Mouse (Mus musculus): ENCODE data around the gene Stfa2.
"Not testable (repeated sequence)": the region's sequence is repeated elsewhere in the genome, so short reads cannot be mapped to it uniquely, and the experiment has no call there.

The Stfa2 gene

DNA sequence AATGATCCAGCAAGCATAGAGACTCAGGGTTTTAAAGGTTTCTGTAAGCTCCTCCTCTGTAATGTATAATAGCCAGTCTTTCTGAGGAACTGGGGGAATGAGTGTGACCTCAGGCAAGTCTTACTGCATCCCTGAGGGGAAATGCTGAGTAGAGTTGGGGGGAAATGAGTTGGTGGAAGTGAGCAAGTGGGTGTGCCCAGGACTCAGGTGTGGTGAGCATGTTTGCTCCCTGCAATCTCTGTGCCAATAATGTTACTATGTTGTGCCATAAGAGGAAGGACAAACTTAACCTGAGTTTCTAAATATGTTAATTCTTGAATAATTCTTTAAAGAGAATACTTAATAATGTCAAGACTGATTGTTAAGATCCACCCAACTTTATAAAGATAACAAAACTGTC lies at the start of gene Stfa2:
Gene Stfa2, minus strand, starts transcription at position 101 of the 400 bp plus-strand sequence.
- no peak for DNase-seq (ENCODE audit: low read depth, low spot score)

DNA sequence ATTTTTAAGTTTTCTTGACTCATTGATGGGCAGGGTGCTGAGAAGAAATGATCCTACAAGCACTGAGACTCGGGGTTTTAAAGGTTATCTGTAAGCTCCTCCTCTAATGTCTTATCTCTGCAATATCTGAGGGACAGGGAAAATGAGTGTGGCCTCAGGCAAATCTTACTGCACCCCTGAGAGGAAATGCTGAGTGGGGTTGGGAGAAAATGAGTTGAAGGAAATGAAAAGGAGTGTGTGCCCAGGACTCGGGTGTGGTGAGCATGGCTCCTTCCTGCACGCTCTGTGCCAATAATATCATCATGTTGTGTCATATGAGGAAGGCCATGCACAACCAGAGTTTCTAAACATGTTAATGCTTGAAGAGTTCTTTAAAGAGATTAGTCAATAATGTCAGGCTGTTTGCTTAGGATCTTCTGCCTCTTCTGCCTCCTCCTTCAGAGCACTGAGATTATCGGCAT lies 47.1 kb upstream of the Stfa2 start, which contains the start of gene Stfa3:
Gene Stfa3, minus strand, starts transcription at position 51 of the 461 bp plus-strand sequence.
- no peak for DNase-seq (ENCODE audit: low read depth, low spot score)

DNA sequence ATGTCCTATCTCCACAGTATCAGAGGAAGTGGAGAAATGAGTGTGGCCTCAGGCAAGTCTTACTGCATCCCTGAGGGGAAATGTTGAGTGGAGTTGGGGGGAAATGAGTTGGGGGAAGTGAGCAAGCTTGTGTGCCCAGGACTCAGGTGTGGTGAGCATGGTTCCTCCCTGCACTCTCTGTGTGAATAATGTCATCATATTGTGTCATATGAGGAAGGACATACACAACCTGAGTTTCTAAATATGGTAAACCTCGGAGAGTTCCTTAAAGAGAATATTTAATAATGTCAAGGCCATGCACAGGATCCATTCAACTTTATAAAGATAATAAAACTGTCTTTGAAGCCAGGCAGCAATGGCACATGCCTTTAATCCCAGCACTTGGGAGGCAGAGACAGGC lies 12.7 kb upstream of the Stfa2 start:
- DNase-seq (ENCODE audit: low read depth, low spot score): not testable (repeated sequence)

DNA sequence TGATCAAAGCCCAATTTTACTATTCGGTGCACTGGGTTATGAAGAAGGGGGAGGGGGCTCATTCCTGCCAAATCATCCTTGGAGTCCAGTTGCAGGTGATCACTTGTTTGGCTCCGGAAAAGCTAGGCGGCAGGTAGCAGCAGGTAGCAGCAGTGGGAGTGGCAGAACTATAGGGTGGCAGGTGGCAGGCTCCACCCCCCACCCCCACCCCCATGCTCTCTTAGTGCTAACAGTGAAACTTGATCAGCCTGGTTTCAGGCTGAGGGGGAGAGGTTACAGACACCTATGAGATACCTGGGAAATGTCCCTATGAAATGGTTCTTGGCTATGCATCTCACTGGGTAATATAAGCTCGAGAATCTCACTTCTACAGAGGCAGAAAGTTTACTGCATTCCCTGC lies 19.2 kb downstream of the Stfa2 start:
- no peak for DNase-seq (ENCODE audit: low read depth, low spot score)

DNA sequence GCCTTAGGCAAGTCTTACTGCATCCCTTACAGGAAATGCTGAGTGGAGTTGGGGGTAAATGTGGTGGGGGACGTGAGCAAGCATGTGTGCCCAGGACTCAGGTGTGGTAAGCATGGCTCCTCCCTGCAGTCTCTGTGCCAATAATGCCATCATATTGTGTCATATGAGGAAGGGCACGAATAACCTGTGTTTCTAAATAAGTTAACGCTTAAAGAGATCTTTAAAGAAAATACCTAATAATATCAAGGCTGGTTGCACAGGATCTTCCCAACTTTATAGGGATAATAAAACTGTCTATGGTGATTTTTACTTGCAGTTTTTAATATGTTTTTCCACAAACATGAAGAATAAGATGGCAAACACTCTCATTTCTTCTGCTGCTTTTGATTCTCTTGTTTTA lies 40.6 kb downstream of the Stfa2 start, which contains the start of gene BC100530:
Gene BC100530, minus strand, starts transcription at position 101 of the 400 bp plus-strand sequence.
- not testable (repeated sequence) for DNase-seq (ENCODE audit: low read depth, low spot score)
